Mouse (Mus musculus): ENCODE results near the gene Cyp51. TPM values are rescaled to one million over a fixed set of nuclear protein-coding genes. Genes with fewer than 3 reads are reported as not detected.
"Not testable (repeated sequence)": the region's sequence is repeated elsewhere in the genome, so short reads cannot be mapped to it uniquely, and the experiment has no call there.

Gene Cyp51
- polyA plus RNA-seq (2015; fragmentation: Nextera tagmentation; extraction: Ambion mirVana): 135 and 140 TPM in 2 replicates

DNA sequence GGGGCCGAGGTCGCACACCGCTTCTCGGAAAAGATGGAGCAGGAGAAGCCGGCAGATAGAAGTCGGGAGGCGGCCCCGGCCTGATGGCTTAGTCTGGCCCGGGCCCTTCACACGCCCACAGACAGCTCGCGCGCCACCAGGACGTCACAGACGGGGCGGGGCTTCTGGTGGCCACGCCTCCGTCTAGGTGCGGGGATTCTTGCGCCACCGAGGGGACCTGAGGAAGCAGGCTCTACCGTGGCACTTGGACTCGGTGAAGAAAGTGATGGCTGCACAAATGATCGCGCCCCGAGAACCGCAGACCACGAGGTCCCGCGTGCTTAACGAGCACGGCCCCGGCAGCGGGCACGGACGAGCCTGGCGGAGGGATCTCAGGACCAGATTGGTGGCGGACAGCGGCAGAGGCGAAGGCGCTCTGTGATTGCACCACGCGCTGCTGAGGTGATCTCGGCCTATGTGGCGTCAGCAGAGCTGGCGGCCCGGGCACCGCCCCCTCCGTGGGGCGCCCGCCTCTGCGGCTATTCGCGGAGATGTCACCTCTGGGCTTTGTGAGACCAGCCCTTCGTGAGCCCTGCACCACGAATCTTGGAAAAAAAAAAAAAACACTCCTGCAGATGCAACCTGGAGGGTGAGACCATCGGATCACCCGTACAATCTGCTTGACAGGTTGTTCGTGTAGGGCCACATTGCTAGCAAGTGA lies at the start of gene Cyp51:
TSS of gene Cyp51 (minus strand) at position 406 of the 700 bp plus-strand sequence.
- H3K9me3 ChIP-seq: no peaks in the 10 kb centered on the region
- peaks cover 38% of the 10 kb centered on the region for H3K4me1 ChIP-seq (replicated peaks)
- peak within 1 kb of the TSS; percentile 89 for H3K4me3 ChIP-seq
- H3K27me3 ChIP-seq: no peaks in the 10 kb centered on the region
- H3K36me3 ChIP-seq: peaks cover 27% of the 10 kb centered on the region
- ATAC-seq (ENCODE audit: low FRiP score, low read depth): peak; percentile 97
- under 1% methylated on average over 58 of the region's 59 CpGs for WGBS
- peak within 1 kb of the TSS; percentile 70 for H3K4me2 ChIP-seq
- H3K27ac ChIP-seq (replicated peaks): peak within 1 kb of the TSS; percentile 100
- peak within 1 kb of the TSS; percentile 91 for H3K9ac ChIP-seq

DNA sequence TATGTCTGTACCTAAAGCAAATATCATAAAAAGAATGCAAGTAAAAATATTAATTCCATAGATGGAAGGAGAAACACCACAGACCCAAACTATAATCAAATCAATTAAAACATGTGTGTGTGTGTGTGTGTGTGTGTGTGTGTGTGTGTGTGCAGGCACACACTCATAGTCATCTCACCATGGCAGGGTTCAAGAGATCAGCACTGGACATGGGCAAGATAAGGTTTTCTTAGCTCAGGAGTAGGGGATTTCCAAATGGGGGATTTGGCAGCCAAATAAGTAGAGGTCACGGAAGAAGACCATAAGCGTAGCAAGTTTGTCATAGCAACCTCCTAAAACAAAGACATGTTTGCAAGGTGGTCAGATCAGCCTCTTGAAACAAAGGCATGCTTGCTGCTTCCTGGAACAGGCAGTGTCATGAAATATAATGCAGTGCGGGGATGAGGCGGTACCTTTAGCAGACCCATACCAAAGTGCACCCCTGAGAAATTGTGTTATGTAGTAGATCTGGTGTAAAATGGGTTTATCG lies 8.1 kb upstream of the Cyp51 start:
- Histone ChIP-seq H3K4me3 (no peak overlapping the region), H3K27ac (replicated peaks) (no peak overlapping the region), H3K9ac (no peak overlapping the region), H3K27me3 (no peaks in the 10 kb centered on the region), H3K9me3 (no peaks in the 10 kb centered on the region), H3K4me1 (replicated peaks) (no peaks in the 10 kb centered on the region), H3K36me3 (no peaks in the 10 kb centered on the region), H3K4me2 (no peak overlapping the region)
- 97% methylated on average over 5 of the region's 5 CpGs for WGBS
- ATAC-seq (ENCODE audit: low FRiP score, low read depth): no peak

- not testable (repeated sequence) for H3K9me3 ChIP-seq; H3K27me3 ChIP-seq; ATAC-seq (ENCODE audit: low FRiP score, low read depth); H3K36me3 ChIP-seq; H3K4me2 ChIP-seq; H3K4me3 ChIP-seq; H3K9ac ChIP-seq; H3K27ac ChIP-seq (replicated peaks)
- H3K4me1 ChIP-seq (replicated peaks): peaks cover 19% of the 10 kb centered on the region
- 55% methylated on average over 7 of the region's 7 CpGs for WGBS
Measured at GRCm38 (mm10) chr5:4107056-4107455, 2.5 kb upstream of the Cyp51 start.

- Histone ChIP-seq H3K4me2 (no peak overlapping the region), H3K9ac (no peak overlapping the region), H3K4me1 (replicated peaks) (peaks cover 30% of the 10 kb centered on the region), H3K27me3 (no peaks in the 10 kb centered on the region), H3K27ac (replicated peaks) (peak overlapping the region; percentile 100), H3K9me3 (no peaks in the 10 kb centered on the region), H3K4me3 (no peak overlapping the region), H3K36me3 (peaks cover 17% of the 10 kb centered on the region)
- no peak for ATAC-seq (ENCODE audit: low FRiP score, low read depth)
- 91% methylated on average over 2 of the region's 2 CpGs for WGBS
Measured at GRCm38 (mm10) chr5:4105651-4106186, 1.2 kb upstream of the Cyp51 start.

- Histone ChIP-seq H3K4me1 (replicated peaks) (peaks cover 38% of the 10 kb centered on the region), H3K36me3 (peaks cover 34% of the 10 kb centered on the region), H3K4me3 (peak overlapping the region; percentile 89), H3K9me3 (no peaks in the 10 kb centered on the region), H3K4me2 (peak overlapping the region; percentile 70), H3K9ac (peak overlapping the region; percentile 91), H3K27me3 (no peaks in the 10 kb centered on the region), H3K27ac (replicated peaks) (peak overlapping the region; percentile 100)
- peak; percentile 74 for ATAC-seq (ENCODE audit: low FRiP score, low read depth)
- WGBS: under 1% methylated on average over 41 of the region's 41 CpGs
Measured at GRCm38 (mm10) chr5:4103626-4104340, 763 bp downstream of the Cyp51 start.

DNA sequence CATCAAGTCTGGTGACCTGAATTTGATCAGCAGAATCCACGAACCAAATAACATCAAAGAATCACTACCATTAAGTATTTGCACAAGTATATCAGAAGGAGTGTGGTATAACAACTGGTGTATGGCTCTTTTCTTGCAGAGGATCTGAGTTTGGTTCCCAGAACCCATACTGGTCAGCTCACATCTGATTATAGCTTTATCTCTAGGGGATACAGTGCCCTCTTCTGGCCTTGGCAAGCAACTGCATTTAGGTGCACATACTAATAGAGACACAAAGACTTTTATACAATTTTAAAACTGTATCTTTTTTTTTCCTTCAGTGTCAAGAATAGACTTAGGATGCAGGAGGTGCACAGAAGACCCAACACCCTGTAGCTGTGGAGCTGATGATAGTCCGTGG lies 2.8 kb downstream of the Cyp51 start:
- WGBS: 99% methylated on average over 2 of the region's 2 CpGs
- no peaks in the 10 kb centered on the region for H3K9me3 ChIP-seq

DNA sequence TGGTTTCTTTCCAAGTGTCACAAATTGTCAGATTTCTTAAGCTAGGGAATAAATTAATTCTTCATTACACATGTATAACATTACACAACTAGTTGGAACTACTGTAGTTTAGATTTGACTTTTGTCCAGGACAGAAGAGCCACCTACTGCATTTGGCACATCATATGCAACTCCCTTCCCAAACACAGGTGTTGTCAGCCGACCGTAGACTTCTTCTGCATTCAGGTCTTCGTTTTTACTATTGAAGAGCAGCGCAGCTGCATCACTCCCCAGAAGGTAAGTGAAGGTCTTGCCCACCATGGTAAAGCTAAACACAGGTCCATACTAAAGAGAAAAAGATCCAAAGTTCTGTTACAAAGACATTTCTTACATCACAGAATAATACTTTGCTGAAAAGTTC lies 3.5 kb downstream of the Cyp51 start:
- ATAC-seq (ENCODE audit: low FRiP score, low read depth): no peak
- H3K4me2 ChIP-seq: no peak overlapping the region
- H3K9me3 ChIP-seq: no peaks in the 10 kb centered on the region
- H3K4me3 ChIP-seq: no peak overlapping the region
- no peaks in the 10 kb centered on the region for H3K27me3 ChIP-seq
- WGBS: 95% methylated on average over 4 of the region's 4 CpGs
- no peak overlapping the region for H3K27ac ChIP-seq (replicated peaks)
- peaks cover 38% of the 10 kb centered on the region for H3K4me1 ChIP-seq (replicated peaks)
- H3K36me3 ChIP-seq: peaks cover 46% of the 10 kb centered on the region
- H3K9ac ChIP-seq: no peak overlapping the region

More for the DNA sequence above, 2.8 kb downstream of the Cyp51 start:
- Histone ChIP-seq H3K36me3 (peaks cover 46% of the 10 kb centered on the region), H3K27me3 (no peaks in the 10 kb centered on the region), H3K4me2 (peak overlapping the region; percentile 70; the same call in 1 of the 2 replicates), H3K9ac (no peak overlapping the region), H3K27ac (replicated peaks) (no peak overlapping the region), H3K4me1 (replicated peaks) (peaks cover 38% of the 10 kb centered on the region), H3K4me3 (peak overlapping the region; percentile 1; the same call in 1 of the 2 replicates)
- ATAC-seq (ENCODE audit: low FRiP score, low read depth): no peak

GRCm38 (mm10) chr5:4094471-4094870 lies 10.1 kb downstream of the Cyp51 start:
- H3K36me3 ChIP-seq: peaks cover 64% of the 10 kb centered on the region
- 96% methylated on average over 5 of the region's 5 CpGs for WGBS
- no peak for ATAC-seq (ENCODE audit: low FRiP score, low read depth)
- H3K4me2 ChIP-seq: no peak overlapping the region
- no peaks in the 10 kb centered on the region for H3K9me3 ChIP-seq
- no peaks in the 10 kb centered on the region for H3K4me1 ChIP-seq (replicated peaks)
- no peaks in the 10 kb centered on the region for H3K27me3 ChIP-seq
- no peak overlapping the region for H3K9ac ChIP-seq
- no peak overlapping the region for H3K27ac ChIP-seq (replicated peaks)
- no peak overlapping the region for H3K4me3 ChIP-seq

DNA sequence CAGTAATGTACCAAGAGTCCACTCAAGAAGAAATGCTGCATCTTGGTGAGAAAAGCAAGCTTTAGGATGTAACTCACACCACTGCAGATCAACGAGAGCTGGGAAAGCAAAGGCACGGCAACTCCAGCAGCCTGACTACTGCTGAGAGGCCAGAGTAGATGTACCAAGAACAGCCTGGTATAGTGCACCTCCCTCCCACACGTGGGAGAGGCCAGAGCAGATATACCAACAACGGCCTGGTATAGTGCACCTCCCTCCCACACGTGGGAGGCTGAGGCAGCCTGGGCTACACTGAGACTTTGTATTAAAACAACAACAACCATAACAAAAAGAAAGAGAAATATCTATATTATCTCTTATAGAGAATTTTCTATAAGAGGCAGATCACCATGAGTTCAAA lies 16.4 kb downstream of the Cyp51 start:
- Histone ChIP-seq H3K36me3 (peaks cover 77% of the 10 kb centered on the region), H3K9me3 (no peaks in the 10 kb centered on the region), H3K4me2 (no peak overlapping the region), H3K4me3 (no peak overlapping the region), H3K27me3 (no peaks in the 10 kb centered on the region), H3K4me1 (replicated peaks) (no peaks in the 10 kb centered on the region; the same call in 1 of the 2 replicates), H3K27ac (replicated peaks) (no peak overlapping the region), H3K9ac (no peak overlapping the region)
- 85% methylated on average over 5 of the region's 5 CpGs for WGBS
- ATAC-seq (ENCODE audit: low FRiP score, low read depth): no peak

- no peaks in the 10 kb centered on the region for H3K27me3 ChIP-seq
- H3K4me3 ChIP-seq: no peak overlapping the region
- no peak overlapping the region for H3K4me2 ChIP-seq
- no peak overlapping the region for H3K9ac ChIP-seq
- H3K9me3 ChIP-seq: no peaks in the 10 kb centered on the region
- no peak overlapping the region for H3K27ac ChIP-seq (replicated peaks)
- H3K36me3 ChIP-seq: peaks cover 78% of the 10 kb centered on the region
- no peak for ATAC-seq (ENCODE audit: low FRiP score, low read depth)
- no peaks in the 10 kb centered on the region; the same call in 1 of the 2 replicates for H3K4me1 ChIP-seq (replicated peaks)
- WGBS: 72% methylated on average over 4 of the region's 4 CpGs
Measured at GRCm38 (mm10) chr5:4086309-4086708, 18.2 kb downstream of the Cyp51 start.

GRCm38 (mm10) chr5:4084948-4085347 lies 19.6 kb downstream of the Cyp51 start:
- Histone ChIP-seq H3K9ac (no peak overlapping the region), H3K4me2 (no peak overlapping the region), H3K27me3 (no peaks in the 10 kb centered on the region), H3K4me1 (replicated peaks) (no peaks in the 10 kb centered on the region; the same call in 1 of the 2 replicates), H3K36me3 (peaks cover 81% of the 10 kb centered on the region), H3K4me3 (no peak overlapping the region), H3K27ac (replicated peaks) (no peak overlapping the region), H3K9me3 (no peaks in the 10 kb centered on the region)
- ATAC-seq (ENCODE audit: low FRiP score, low read depth): no peak
- 94% methylated on average over 7 of the region's 7 CpGs for WGBS

GRCm38 (mm10) chr5:4081513-4081912 lies 23.0 kb downstream of the Cyp51 start:
- WGBS: 91% methylated on average over 2 of the region's 2 CpGs
- H3K27me3 ChIP-seq: no peaks in the 10 kb centered on the region
- H3K36me3 ChIP-seq: peaks cover 87% of the 10 kb centered on the region
- no peak overlapping the region for H3K27ac ChIP-seq (replicated peaks)
- no peak for ATAC-seq (ENCODE audit: low FRiP score, low read depth)
- no peak overlapping the region for H3K9ac ChIP-seq
- H3K4me2 ChIP-seq: no peak overlapping the region
- no peak overlapping the region for H3K4me3 ChIP-seq
- H3K4me1 ChIP-seq (replicated peaks): no peaks in the 10 kb centered on the region
- H3K9me3 ChIP-seq: no peaks in the 10 kb centered on the region

Data from hindbrain, embryonic 15.5 days (tissue).